Mouse (Mus musculus) kidney, postnatal 0 days (tissue): Measurements from ENCODE around the gene Zbtb11. TPM values are rescaled to one million over a fixed set of nuclear protein-coding genes. Genes with fewer than 3 reads are reported as not detected.
"Not testable (repeated sequence)": the region's sequence is repeated elsewhere in the genome, so short reads cannot be mapped to it uniquely, and the experiment has no call there.

Experiments
- ATAC-seq: fragments of 200-750 bp; cut with Nextera tagmentation; replicated peaks from 2 replicates; pipeline ENCODE4 v1.8.0; 2017; ENCODE audit warnings: low read depth, moderate number of reproducible peaks, moderate TSS enrichment, moderate library complexity; ENCODE audit not compliant: low FRiP score
- DNase-seq: peaks from one replicate; pipeline ENCODE4 v3.0.0-alpha.2; 2016; ENCODE audit warnings: low spot score
- H3K27ac ChIP-seq: fragments of 300-500 bp; sonication (generic); 2 replicates; pipeline ENCODE4 v1.5.1; 2014; ENCODE audit warnings: mild to moderate bottlenecking
- H3K27me3 ChIP-seq: fragments of 300-500 bp; sonication (generic); 2 replicates; pipeline ENCODE4 v1.6.1; 2014; ENCODE audit warnings: low read length, mixed read lengths; ENCODE audit not compliant: insufficient read depth
- H3K36me3 ChIP-seq: fragments of 300-500 bp; sonication (generic); 2 replicates; pipeline ENCODE4 v1.6.1; 2014; ENCODE audit warnings: low read length, mixed read lengths; ENCODE audit not compliant: insufficient read depth
- H3K4me1 ChIP-seq: fragments of 300-500 bp; sonication (generic); replicated peaks from 2 replicates; pipeline ENCODE4 v1.6.1; 2014; ENCODE audit warnings: antibody characterized with exemption, low read length, mixed read lengths; ENCODE audit not compliant: insufficient read depth
- H3K4me2 ChIP-seq: fragments of 300-500 bp; sonication (generic); 2 replicates; pipeline ENCODE4 v1.6.1; 2014; ENCODE audit warnings: mild to moderate bottlenecking, low read length, moderate library complexity, mixed read lengths
- H3K4me3 ChIP-seq: fragments of 300-500 bp; sonication (generic); replicated peaks from 2 replicates; pipeline ENCODE4 v1.5.1; 2014; ENCODE audit warnings: low read depth, low read length
- H3K9ac ChIP-seq: fragments of 300-500 bp; sonication (generic); 2 replicates; pipeline ENCODE4 v1.6.1; 2014; ENCODE audit warnings: low read depth, low read length
- H3K9me3 ChIP-seq: fragments of 300-500 bp; sonication (generic); replicated peaks from 2 replicates; pipeline ENCODE4 v1.6.1; 2016; ENCODE audit warnings: low read length, inconsistent platforms, mixed read lengths
- CTCF ChIP-seq: IDR thresholded peaks from 2 replicates; pipeline ENCODE4 v1.5.1; 2016; ENCODE audit warnings: antibody characterized with exemption, low read depth, mild to moderate bottlenecking, moderate library complexity
- WGBS: fragments of 180-500 bp; shearing (Covaris S2); extraction: QIAGEN DNeasy Blood & Tissue Kit; methylation state at CpG from one replicate; pipeline ENCODE4 v1.1.7; 2014; 5-methylcytosine and 5-hydroxymethylcytosine counted together
- polyA plus RNA-seq: library from polyadenylated mRNA; unstranded; fragments of >200 nt; fragmentation: Nextera tagmentation; extraction: Ambion mirVana; gene quantifications from 2 replicates; pipeline ENCODE4 v1.2.1, GENCODE M21; 2015

The Zbtb11 gene
- polyA plus RNA-seq, 1 experiment from 2014 or later, result 12.1 TPM

- peak; percentile 3; the same call in 1 of the 2 replicates for TF ChIP-seq CTCF
- ATAC-seq, result no peak
- no peak for DNase-seq
- Histone ChIP-seq H3K9ac (no peak overlapping the region), H3K4me3 (no peak overlapping the region), H3K27ac (no peak overlapping the region), H3K36me3 (no peaks in the 10 kb centered on the region), H3K4me2 (no peak overlapping the region), H3K9me3 (no peaks in the 10 kb centered on the region), H3K27me3 (no peaks in the 10 kb centered on the region), H3K4me1 (no peaks in the 10 kb centered on the region)
- WGBS, result 93% methylated on average over 4 of the region's 4 CpGs
Measured at GRCm38 (mm10) chr16:55940781-55941180, 32.9 kb upstream of the Zbtb11 start.

DNA sequence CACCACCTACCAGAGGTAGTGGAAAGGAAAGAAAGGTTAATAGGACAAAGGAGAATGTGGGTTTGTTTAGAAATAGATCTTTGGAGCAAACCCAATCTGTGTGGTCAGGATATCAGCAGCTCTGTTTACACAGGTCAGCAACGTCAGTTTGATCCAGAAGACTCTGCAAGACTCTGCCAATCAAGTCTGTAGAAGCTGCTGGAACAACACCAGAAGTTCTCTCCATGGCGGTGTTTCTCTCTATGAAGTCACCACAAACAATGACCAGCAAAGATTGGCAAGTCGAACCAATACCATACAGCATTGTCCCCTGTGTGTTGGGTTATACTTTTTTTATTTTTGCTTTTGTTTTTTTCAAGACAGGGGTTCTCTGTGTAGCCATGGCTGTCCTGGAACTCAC, 26.4 kb upstream of the Zbtb11 start:
- Histone ChIP-seq H3K9ac (no peak overlapping the region), H3K4me1 (no peaks in the 10 kb centered on the region), H3K9me3 (no peaks in the 10 kb centered on the region), H3K36me3 (no peaks in the 10 kb centered on the region), H3K4me2 (no peak overlapping the region), H3K27ac (no peak overlapping the region), H3K27me3 (no peaks in the 10 kb centered on the region), H3K4me3 (no peak overlapping the region)
- TF ChIP-seq CTCF, result no peak
- ATAC-seq (no peak), DNase-seq (no peak)
- WGBS, result 81% methylated on average over 3 of the region's 3 CpGs

GRCm38 (mm10) chr16:55947876-55948410, 25.7 kb upstream of the Zbtb11 start:
- DNase-seq, H3K36me3 ChIP-seq, H3K27me3 ChIP-seq, H3K4me2 ChIP-seq, H3K4me3 ChIP-seq, H3K4me1 ChIP-seq, ATAC-seq, H3K9me3 ChIP-seq, H3K27ac ChIP-seq, H3K9ac ChIP-seq: not testable (repeated sequence)
- 83% methylated on average over 2 of the region's 2 CpGs for WGBS

DNA sequence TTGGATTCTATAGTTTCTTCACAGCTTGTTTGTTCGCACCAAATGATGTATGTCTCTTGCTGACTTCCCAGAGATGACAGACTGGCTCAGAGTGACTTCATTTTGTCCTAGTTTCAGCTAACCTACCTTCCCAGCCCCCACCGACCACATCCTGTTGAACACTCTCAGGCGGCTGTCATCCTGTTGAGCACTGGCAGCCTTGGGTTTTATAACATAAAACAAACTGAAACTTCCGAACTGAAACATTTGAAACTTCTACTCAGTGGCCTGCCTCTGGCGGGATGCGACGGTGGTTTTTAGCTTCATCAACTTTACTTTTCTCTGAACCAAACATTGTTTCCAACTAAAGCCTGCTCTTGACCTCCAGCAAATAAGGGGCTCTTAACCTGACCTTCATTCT, 24.7 kb upstream of the Zbtb11 start:
- DNase-seq, result peak; percentile 84
- H3K27ac ChIP-seq, result 0 out of 2 replicates have a peak overlapping the region, but pooled peaks have one; percentile 27
- 30% methylated on average over 7 of the region's 7 CpGs for WGBS

DNA sequence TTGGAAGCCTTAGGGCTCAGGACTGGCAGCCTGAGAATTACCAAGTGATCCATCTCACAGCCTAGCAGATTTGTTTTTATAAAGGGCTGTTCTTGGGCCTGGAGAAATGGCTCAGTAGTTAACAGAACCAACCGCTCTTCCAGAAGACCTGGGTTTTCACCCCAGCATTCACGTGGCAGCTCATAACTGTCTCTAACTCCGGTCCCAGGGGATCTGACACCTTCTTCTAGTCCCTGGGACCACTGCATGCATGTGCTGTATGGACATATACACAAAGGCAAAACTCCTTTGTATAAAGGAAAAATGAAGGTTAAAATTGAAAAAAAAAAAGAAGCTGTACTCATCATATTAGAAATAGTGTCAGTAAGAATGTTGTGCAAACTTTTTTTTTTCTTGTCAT, 23.2 kb upstream of the Zbtb11 start:
- 74% methylated on average over 3 of the region's 3 CpGs for WGBS
- Histone ChIP-seq H3K27me3 (no peaks in the 10 kb centered on the region), H3K4me2 (no peak overlapping the region), H3K9me3 (no peaks in the 10 kb centered on the region), H3K4me3 (no peak overlapping the region), H3K9ac (no peak overlapping the region), H3K27ac (no peak overlapping the region), H3K4me1 (no peaks in the 10 kb centered on the region), H3K36me3 (no peaks in the 10 kb centered on the region)
- DNase-seq (no peak), ATAC-seq (no peak)
- TF ChIP-seq CTCF, result no peak

More for the DNA sequence above, 24.7 kb upstream of the Zbtb11 start:
- H3K27me3 ChIP-seq, result no peaks in the 10 kb centered on the region
- no peaks in the 10 kb centered on the region for H3K9me3 ChIP-seq
- no peak overlapping the region for H3K4me3 ChIP-seq
- 0 out of 2 replicates have a peak, but pooled peaks have one; percentile 55 for ATAC-seq
- no peak for TF ChIP-seq CTCF
- no peak overlapping the region for H3K9ac ChIP-seq
- no peak overlapping the region for H3K4me2 ChIP-seq
- no peaks in the 10 kb centered on the region for H3K4me1 ChIP-seq
- no peaks in the 10 kb centered on the region for H3K36me3 ChIP-seq

GRCm38 (mm10) chr16:55950946-55951678, 22.6 kb upstream of the Zbtb11 start:
- Histone ChIP-seq H3K27ac (no peak overlapping the region), H3K4me3 (no peak overlapping the region), H3K27me3 (no peaks in the 10 kb centered on the region), H3K9me3 (no peaks in the 10 kb centered on the region), H3K9ac (no peak overlapping the region), H3K36me3 (no peaks in the 10 kb centered on the region), H3K4me2 (peak overlapping the region; percentile 23; the same call in 1 of the 2 replicates), H3K4me1 (no peaks in the 10 kb centered on the region)
- peak; percentile 89 for TF ChIP-seq CTCF
- 44% methylated on average over 19 of the region's 19 CpGs for WGBS
- peak; percentile 43 for ATAC-seq
- DNase-seq, result peak; percentile 92
